Mouse (Mus musculus): Measurements from ENCODE around the gene Eef2k. TPM values are rescaled to one million over a fixed set of nuclear protein-coding genes. Genes with fewer than 3 reads are reported as not detected.
"Not testable (repeated sequence)": the region's sequence is repeated elsewhere in the genome, so short reads cannot be mapped to it uniquely, and the experiment has no call there.

The Eef2k gene
- polyA plus RNA-seq, 1 experiment from 2014 or later: 42.1 TPM

DNA sequence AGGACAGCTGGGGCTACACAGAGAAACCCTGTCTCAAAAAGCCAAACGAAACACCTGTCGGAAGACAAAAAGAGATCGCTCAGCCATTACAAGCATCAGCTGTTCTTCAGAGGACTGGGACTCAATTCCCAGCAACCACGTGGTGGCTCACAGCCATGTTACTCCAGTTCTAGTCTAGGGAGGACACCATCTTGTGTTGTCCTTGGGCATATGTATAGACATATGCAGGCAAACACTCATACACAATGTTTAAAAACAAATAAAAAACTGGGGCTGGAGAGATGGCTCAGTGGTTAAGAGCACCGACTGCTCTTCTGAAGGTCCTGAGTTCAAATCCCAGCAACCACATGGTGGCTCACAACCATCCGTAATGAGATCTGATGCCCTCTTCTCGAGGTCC, 111.0 kb downstream of the Eef2k start:
- H3K4me3 ChIP-seq; H3K27ac ChIP-seq; H3K27me3 ChIP-seq; ATAC-seq (ENCODE audit: borderline replicate concordance, extremely low read depth, low FRiP score, low TSS enrichment); H3K4me1 ChIP-seq; H3K4me2 ChIP-seq; H3K9ac ChIP-seq; H3K9me3 ChIP-seq: not testable (repeated sequence)
- peaks cover 24% of the 10 kb centered on the region for H3K36me3 ChIP-seq
- 81% methylated on average over 7 of the region's 7 CpGs for WGBS

Other genes with a start within 250 kb of the Eef2k start
- gene Uqcrc2, start 207.7 kb upstream of the Eef2k start, polyA plus RNA-seq (2015; fragmentation: Nextera tagmentation; extraction: Ambion mirVana): 183 and 185 TPM in 2 replicates
- 0.10 and 0.31 TPM in 2 replicates for gene Pdzd9, start 172.5 kb upstream of the Eef2k start, polyA plus RNA-seq (2015; fragmentation: Nextera tagmentation; extraction: Ambion mirVana)
- gene Mosmo, start 165.2 kb upstream of the Eef2k start, polyA plus RNA-seq (2015; fragmentation: Nextera tagmentation; extraction: Ambion mirVana): 13.1 and 14.6 TPM in 2 replicates
- gene Vwa3a, start 103.5 kb upstream of the Eef2k start, polyA plus RNA-seq (2015; fragmentation: Nextera tagmentation; extraction: Ambion mirVana): 1.1 and 1.3 TPM in 2 replicates
- gene Gm5737, start 30.5 kb upstream of the Eef2k start, polyA plus RNA-seq (2015; fragmentation: Nextera tagmentation; extraction: Ambion mirVana): not detected in 2 replicates
- 33.3 and 34.0 TPM in 2 replicates for gene Polr3e, start 74.9 kb downstream of the Eef2k start, polyA plus RNA-seq (2015; fragmentation: Nextera tagmentation; extraction: Ambion mirVana)
- 10.6 and 10.9 TPM in 2 replicates for gene Cdr2, start 139.5 kb downstream of the Eef2k start, polyA plus RNA-seq (2015; fragmentation: Nextera tagmentation; extraction: Ambion mirVana)
- gene Mfsd13b, start 139.7 kb downstream of the Eef2k start, polyA plus RNA-seq (2015; fragmentation: Nextera tagmentation; extraction: Ambion mirVana): 0.36 TPM in 1 of 2 replicates, not detected in the other
- gene Mettl9, start 191.6 kb downstream of the Eef2k start, polyA plus RNA-seq (2015; fragmentation: Nextera tagmentation; extraction: Ambion mirVana): 146 and 149 TPM in 2 replicates
- 2.2 and 3.1 TPM in 2 replicates for gene Igsf6, start 231.7 kb downstream of the Eef2k start, polyA plus RNA-seq (2015; fragmentation: Nextera tagmentation; extraction: Ambion mirVana)
- gene Otoa, start 238.8 kb downstream of the Eef2k start, polyA plus RNA-seq (2015; fragmentation: Nextera tagmentation; extraction: Ambion mirVana): not detected in 2 replicates